Mouse (Mus musculus) olfactory bulb, adult 2 months (tissue): ENCODE measurements around the gene Frmd5.

Experiments
- CTCF ChIP-seq: fragments of 200-500 bp; IDR thresholded peaks from 2 replicates; pipeline ENCODE4 v1.5.1; 2012; ENCODE audit warnings: low read depth, mild to moderate bottlenecking, low read length, moderate library complexity; ENCODE audit not compliant: insufficient read depth
- POLR2A ChIP-seq: fragments of 200-500 bp; IDR thresholded peaks from 2 replicates; pipeline ENCODE4 v1.6.1; 2012; ENCODE audit warnings: mild to moderate bottlenecking, low read depth, low read length, moderate library complexity; ENCODE audit not compliant: insufficient read depth

DNA sequence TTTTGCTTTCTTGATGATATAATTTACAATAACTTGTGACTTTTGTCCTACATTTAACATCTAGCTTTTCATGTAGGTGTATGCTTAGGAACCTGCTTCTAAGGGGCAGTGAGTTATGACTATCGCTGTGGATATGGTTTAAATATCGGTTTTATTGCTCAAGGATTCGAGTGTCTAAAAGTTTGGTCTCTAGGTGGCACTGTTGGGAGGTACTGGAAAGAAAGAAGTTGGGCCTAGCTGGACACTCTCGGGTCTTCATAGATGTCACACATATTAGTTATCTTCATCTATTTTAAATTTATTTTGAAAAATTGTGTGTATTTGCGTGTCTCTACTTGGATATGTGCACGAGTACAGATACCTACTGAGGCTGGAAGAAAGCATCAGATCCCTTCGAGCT, 127.2 kb downstream of the Frmd5 start:
- no peak for TF ChIP-seq POLR2A
- TF ChIP-seq CTCF: no peak
